Mouse (Mus musculus) kidney, adult 8-10 months (tissue): ENCODE measurements at regions not wholly inside any gene's neighbourhood (a gene's known extent, or its start where the extent isn't known, plus 50 kb on each side); places are given as distances from the start of the nearest gene placed in this dataset.
A peak's percentile ranks its signal among the peaks of the same experiment; 100 is the strongest.

Experiments
- DNase-seq, 2 experiments: peaks; one replicate each; pipeline ENCODE4 v3.0.0; 2022

DNA sequence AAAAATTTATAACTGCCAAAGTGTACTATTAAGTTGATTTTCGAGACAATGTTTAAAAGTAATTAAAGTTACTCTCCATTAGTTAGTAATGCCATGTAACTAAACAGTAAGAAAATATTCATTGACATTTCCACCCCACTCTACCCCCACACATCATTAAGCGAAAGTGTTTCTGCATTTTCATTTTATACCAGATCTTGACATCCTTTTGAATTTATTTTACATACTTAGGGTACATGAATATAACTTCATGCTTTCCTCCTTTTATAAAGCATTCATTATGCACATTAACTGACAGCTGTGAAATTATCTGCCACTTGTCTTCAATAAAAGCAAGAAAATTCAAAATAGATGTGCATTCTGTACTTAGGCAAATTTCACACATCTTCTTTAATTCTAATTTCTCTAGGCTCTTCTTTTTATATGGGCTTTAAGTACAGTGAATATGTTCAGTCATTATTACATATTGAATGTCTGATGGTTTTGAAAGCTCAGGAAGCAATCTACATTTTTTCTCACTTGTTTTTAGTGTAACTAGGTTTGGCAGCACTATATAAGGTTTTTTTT is 526.5 kb downstream of the Epha5 start:
- no peak for DNase-seq

- DNase-seq, result no peak
Observed at GRCm38 (mm10) chr5:83872052-83872451, 517.1 kb upstream of the Tecrl start.

DNA sequence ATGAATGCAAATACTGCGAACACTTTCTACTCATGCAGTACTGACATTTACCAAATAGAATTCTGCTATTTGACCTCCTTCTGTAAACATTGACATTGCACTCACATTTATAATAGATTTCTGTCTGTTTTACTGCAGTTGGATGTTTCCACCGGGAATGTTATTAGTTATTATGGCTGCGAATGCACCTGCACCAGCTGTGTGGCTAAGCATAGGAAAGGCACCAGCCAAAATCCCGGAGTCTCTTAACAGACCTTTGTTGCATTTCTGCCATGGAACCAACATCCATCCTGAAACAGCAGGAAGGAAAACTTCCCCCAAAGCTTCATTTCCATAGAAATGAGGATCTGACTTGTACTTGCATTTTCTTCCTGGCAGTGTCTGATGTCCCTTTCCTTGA is 513.4 kb upstream of the Tecrl start:
- DNase-seq, result no peak

DNA sequence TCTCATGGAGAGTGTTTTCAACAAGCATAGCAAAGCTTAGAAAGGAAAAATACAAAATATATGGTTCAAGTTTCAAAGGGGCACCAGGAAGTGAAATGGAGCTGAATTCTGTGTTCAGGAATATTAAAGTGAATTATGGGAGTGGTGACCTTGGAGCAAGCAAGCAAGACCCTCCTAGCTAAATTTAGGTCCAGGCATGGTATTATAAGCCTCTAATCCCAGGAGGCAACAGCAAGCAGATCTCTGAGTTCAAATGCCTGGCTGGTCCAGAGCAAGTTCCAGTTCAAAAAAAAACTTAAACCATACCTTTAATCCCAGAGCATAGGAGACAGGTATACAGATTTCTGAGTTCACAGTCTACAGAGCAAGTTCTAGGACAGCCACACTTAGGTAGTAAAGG is 506.7 kb upstream of the Tecrl start:
- no peak for DNase-seq

DNA sequence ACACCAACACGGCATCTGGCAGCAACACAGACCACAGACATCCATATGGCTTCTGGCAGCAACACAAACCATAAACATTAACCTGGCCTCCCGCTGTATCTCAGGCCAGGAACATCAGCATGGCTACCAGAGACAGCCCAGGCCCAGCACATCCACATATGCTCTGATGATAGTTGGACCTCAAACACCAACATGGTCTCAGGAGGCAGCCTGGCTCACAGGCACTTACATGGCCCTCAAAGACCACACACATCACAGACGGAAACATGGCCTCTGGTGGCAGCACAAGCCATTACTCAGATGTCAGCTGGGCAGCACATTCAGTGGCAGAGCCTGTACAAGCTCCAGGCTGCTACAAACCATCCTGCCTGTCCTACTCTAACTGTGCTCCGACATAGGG is 497.0 kb upstream of the Tecrl start:
- DNase-seq, result no peak

- DNase-seq, result no peak
Observed at GRCm38 (mm10) chr5:83826561-83826960, 471.6 kb upstream of the Tecrl start.

DNA sequence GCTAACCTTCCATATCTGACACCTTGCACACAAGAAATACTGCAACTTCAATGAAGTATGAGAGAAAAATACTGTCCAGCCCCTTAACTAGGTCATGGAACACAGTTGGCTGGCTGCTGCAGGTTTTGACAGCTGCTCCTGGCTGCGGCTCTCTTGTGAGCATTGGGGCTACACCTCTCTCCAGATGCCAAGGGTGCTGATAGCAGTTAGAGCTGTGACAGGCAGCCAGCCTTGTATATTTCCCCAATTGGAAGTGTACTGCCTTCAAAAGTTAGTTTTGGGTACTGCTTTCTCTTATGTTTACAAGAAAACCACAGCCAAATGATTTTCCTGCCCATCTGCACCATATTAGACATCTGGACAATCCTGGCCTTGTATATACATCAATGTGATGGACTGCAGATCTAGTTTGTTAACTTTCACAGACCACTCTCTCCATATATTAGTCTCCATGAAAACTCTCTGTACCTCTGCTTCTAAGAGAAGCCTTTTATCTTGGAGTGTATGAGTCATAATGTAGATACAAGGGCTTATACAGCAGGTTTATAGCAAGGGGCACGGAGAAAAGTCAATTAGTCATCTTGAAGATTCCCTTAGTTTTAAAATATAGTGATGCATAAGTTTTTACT is 470.0 kb upstream of the Tecrl start:
- DNase-seq, result no peak

DNA sequence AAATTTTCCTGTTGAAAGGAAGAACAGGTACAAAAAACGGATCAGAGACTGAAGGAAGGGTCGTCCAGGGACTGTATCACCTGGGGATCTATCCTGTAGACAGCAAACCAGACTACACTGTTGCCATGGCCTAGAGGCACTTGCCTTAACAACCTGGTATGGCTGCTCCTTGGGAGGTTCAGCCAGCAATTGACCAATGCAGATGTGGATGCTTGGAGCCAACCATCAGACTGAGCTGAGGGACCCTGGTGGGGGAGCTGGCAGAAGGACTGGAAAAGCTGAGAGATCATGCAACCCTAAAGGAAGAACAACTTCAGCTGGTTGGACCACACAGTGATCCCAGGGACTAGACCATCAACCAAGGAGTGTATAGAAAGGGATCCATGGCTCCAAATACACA is 456.3 kb upstream of the Tecrl start:
- DNase-seq, result no peak

GRCm38 (mm10) chr5:83800028-83800427 is 445.0 kb upstream of the Tecrl start:
- DNase-seq, result no peak

DNA sequence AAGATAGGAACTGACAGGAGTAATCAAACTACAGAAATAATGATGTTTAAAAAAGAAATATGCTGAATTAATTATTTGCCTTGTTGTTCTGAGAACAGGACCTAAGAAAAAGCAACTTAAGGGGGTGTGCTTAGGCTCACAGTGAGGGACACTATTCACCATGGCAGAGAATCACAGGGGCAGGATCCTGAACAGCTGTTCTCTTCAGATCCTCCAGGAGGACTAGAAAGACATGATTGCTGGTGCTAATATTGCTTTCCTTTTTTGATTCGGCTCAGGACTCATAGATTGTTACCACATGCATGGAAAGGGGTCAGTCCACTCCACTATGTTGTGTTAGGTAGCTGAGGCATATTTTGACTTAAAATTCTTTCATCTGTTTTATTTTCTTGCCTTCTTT is 425.4 kb upstream of the Tecrl start:
- no peak for DNase-seq

GRCm38 (mm10) chr5:83778310-83778972 is 423.4 kb upstream of the Tecrl start:
- DNase-seq, result no peak

GRCm38 (mm10) chr5:83741913-83742312 is 386.9 kb upstream of the Tecrl start:
- peak; percentile 11 to 33 for DNase-seq

DNA sequence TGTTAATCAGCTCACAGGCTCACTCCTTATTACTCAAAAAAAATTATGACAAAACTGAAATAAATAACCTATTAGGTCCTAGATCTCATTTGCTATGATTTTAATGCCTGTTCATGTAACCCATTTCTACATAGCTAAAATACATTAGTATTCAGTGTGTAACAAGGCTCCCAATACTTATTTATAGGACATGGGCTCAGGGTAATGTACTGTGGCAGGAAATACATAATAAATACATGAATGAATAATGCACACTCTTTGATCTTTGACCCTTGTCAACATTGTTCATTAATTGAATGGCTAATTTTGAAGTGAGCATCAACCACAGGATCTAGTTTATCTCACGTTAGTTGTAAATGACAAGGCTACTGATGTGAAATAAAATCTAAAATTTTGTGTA is 340.4 kb upstream of the Tecrl start:
- no peak for DNase-seq

DNA sequence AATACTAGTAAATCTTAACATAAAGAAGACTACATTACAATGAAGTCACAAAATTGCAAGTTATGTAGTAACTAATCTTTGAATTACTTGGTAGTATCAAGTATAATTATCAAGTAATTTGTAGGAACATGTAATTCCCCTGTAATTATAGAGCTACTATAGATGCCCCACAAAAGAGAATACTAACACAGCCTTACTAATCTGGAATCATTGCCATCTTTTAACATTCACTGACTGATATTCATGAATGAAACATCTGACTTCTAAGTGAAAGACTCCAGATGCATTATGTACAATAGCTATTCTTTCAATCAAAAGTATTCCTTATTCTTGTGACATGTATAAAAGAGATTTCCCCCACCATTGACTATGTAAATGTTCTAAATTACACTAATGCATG is 337.3 kb upstream of the Tecrl start:
- no peak for DNase-seq

GRCm38 (mm10) chr5:83678373-83678772 is 323.4 kb upstream of the Tecrl start:
- DNase-seq, result no peak

GRCm38 (mm10) chr5:83659091-83659490 is 304.1 kb upstream of the Tecrl start:
- DNase-seq, result no peak

GRCm38 (mm10) chr5:83651329-83651728 is 296.3 kb upstream of the Tecrl start:
- no peak for DNase-seq

- no peak for DNase-seq
Observed at GRCm38 (mm10) chr5:83622612-83623374, 267.8 kb upstream of the Tecrl start.

- no peak for DNase-seq
Observed at GRCm38 (mm10) chr5:83610777-83611176, 255.8 kb upstream of the Tecrl start.

DNA sequence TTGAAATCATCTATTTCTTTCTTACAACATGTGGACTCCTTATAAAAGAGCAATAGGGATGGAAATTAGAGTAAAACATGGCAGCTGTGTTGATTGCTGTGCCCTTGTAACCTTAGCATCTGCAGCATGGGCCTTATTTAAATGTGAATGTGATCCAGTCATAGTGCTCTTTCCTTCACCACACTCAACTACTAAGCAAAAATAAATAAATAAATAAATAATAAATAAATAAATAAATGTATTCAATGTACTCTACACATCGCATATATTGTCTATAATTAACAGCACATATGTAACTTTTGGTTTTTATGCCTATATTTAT is 238.3 kb upstream of the Tecrl start:
- no peak for DNase-seq

GRCm38 (mm10) chr5:83592587-83593288 is 237.7 kb upstream of the Tecrl start:
- DNase-seq, result no peak
